Mouse (Mus musculus) erythroid progenitor cell, adult 5-6 weeks (primary cell): ENCODE results near the gene Ephb2. TPM values are rescaled to one million over a fixed set of nuclear protein-coding genes. Genes with fewer than 3 reads are reported as not detected.

ENCODE experiments used
- total RNA-seq, 2 experiments: library from RNA; stranded (forward) in 1 of 2; stranded (reverse) in 1 of 2; fragments of 150-400 nt in 1 of 2; fragments of 186-747, 209-891 nt in 1 of 2; gene quantifications; 2 replicates each; pipeline versions ENCODE4 v1.2.3 to v1.2.4; 2015 to 2017; ENCODE audit warnings: low replicate concordance in 2 of 2

Gene Ephb2
- total RNA-seq, 2 experiments from 2014 or later, result not detected

Other genes with a start within 250 kb of the Ephb2 start
- gene Kdm1a, start 233.3 kb downstream of the Ephb2 start, total RNA-seq (2015; ENCODE audit: low replicate concordance), result 32.8 and 38.1 TPM in 2 replicates
- gene Kdm1a, start 233.3 kb downstream of the Ephb2 start, total RNA-seq (2017; ENCODE audit: low replicate concordance), result 21.0 and 34.4 TPM in 2 replicates
- not detected in 2 replicates for gene Tex46, start 225.6 kb downstream of the Ephb2 start, total RNA-seq (2015; ENCODE audit: low replicate concordance)
- not detected in 2 replicates for gene Tex46, start 225.6 kb downstream of the Ephb2 start, total RNA-seq (2017; ENCODE audit: low replicate concordance)
- not detected in 2 replicates for gene Lactbl1, start 213.4 kb downstream of the Ephb2 start, total RNA-seq (2015; ENCODE audit: low replicate concordance)
- gene Lactbl1, start 213.4 kb downstream of the Ephb2 start, total RNA-seq (2017; ENCODE audit: low replicate concordance), result not detected in 2 replicates
- 156 and 168 TPM in 2 replicates for gene C1qb, start 50.2 kb upstream of the Ephb2 start, total RNA-seq (2015; ENCODE audit: low replicate concordance)
- gene C1qb, start 50.2 kb upstream of the Ephb2 start, total RNA-seq (2017; ENCODE audit: low replicate concordance), result 46.1 and 49.5 TPM in 2 replicates
- gene C1qc, start 57.1 kb upstream of the Ephb2 start, total RNA-seq (2015; ENCODE audit: low replicate concordance), result 66.2 and 68.5 TPM in 2 replicates
- 32.8 and 39.5 TPM in 2 replicates for gene C1qc, start 57.1 kb upstream of the Ephb2 start, total RNA-seq (2017; ENCODE audit: low replicate concordance)
- 69.2 and 74.6 TPM in 2 replicates for gene C1qa, start 62.8 kb upstream of the Ephb2 start, total RNA-seq (2015; ENCODE audit: low replicate concordance)
- gene C1qa, start 62.8 kb upstream of the Ephb2 start, total RNA-seq (2017; ENCODE audit: low replicate concordance), result 35.7 and 58.5 TPM in 2 replicates
- not detected in 2 replicates for gene Epha8, start 120.8 kb upstream of the Ephb2 start, total RNA-seq (2015; ENCODE audit: low replicate concordance)
- not detected in 2 replicates for gene Epha8, start 120.8 kb upstream of the Ephb2 start, total RNA-seq (2017; ENCODE audit: low replicate concordance)
- 6.1 and 10.5 TPM in 2 replicates for gene Zbtb40, start 212.8 kb upstream of the Ephb2 start, total RNA-seq (2015; ENCODE audit: low replicate concordance)
- gene Zbtb40, start 212.8 kb upstream of the Ephb2 start, total RNA-seq (2017; ENCODE audit: low replicate concordance), result 2.3 and 6.2 TPM in 2 replicates